In the genomic region with DNA sequence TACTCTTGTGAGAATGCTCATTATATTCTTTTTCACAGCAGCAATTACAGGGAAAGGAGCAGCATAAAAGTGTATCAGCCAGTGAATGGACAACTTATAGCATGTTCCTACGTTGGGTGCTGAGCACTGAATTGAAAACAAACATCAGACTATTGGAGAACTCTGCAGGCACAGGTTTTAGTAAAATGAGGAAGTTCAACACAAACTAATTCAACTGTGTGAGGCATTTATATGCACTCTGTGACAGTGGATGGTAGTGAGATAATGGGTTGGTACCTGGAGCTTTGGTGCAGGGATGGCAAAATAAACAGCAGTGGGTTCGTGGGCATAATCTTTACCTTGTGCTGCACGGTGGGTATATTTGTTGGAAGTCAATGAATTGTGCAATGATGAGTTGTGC, we compare ENCODE assay signal across 25 mouse cellular contexts.
DNase-seq lines count a peak whose midpoint lies in the region; ATAC-seq and TF ChIP-seq lines count a peak whose summit lies in the region.
"Had no signal": no experiment of that assay in that cellular context is flagged by ENCODE, and none has a peak within 500 bp of the region (broad histone marks: within the 10 kb centered on the region; RNA-seq: fewer than 3 reads in every experiment).

No protein-coding gene starts in this region.

- peak; percentile 34; the same call in 1 of the 2 replicates for ATAC-seq in granulocyte monocyte progenitor cell, adult 5-6 weeks (replicated peaks; ENCODE audit: poor library complexity, severe bottlenecking)
- peak; percentile 50 for ATAC-seq in megakaryocyte, adult 5-6 weeks (ENCODE audit: poor library complexity, severe bottlenecking)
- ATAC-seq: CD4-positive, CD25-positive, alpha-beta regulatory T cell, adult 4 months; forebrain, embryonic 14.5 days; forebrain, embryonic 16.5 days had no signal

- TF ChIP-seq RAD21 in MEL (IDR thresholded peaks at IDR 0.05; ENCODE audit: low read depth, low read length) = no peak

- H3K27ac ChIP-seq in MEL (ENCODE audit: control insufficient read depth, low read depth, low read length) = no peak overlapping the region
- H3K27ac ChIP-seq: embryonic facial prominence, embryonic 13.5 days; embryonic facial prominence, embryonic 15.5 days; forebrain, embryonic 10.5 days; forebrain, embryonic 12.5 days had no signal

- H3K27me3 ChIP-seq in MEL (ENCODE audit: control insufficient read depth in 1 of 2, insufficient read depth in 2 of 2, low read length in 2 of 2) = no peaks in the 10 kb centered on the region
- H3K27me3 ChIP-seq: CH12.LX; embryonic facial prominence, embryonic 13.5 days; embryonic facial prominence, embryonic 15.5 days; forebrain, embryonic 12.5 days had no signal

- H3K9ac ChIP-seq in MEL (ENCODE audit: control insufficient read depth, low read depth, low read length, poor library complexity, severe bottlenecking) = no peak overlapping the region
- H3K9ac ChIP-seq: embryonic facial prominence, embryonic 13.5 days; embryonic facial prominence, embryonic 15.5 days; forebrain, embryonic 12.5 days had no signal

- no peaks in the 10 kb centered on the region for H3K9me3 ChIP-seq in MEL (replicated peaks; ENCODE audit: insufficient read depth, low read length)
- H3K9me3 ChIP-seq: embryonic facial prominence, embryonic 13.5 days; embryonic facial prominence, embryonic 15.5 days; forebrain, embryonic 12.5 days; G1E had no signal

- DNase-seq in MEL (ENCODE audit: low read depth, low spot score) (peak; percentile 3), liver (no peak)
- DNase-seq in kidney, adult 18-20 months = no peak
- DNase-seq in cerebellum, adult 9-11 months = no peak
- DNase-seq: adrenal gland, adult 8-10 months; adrenal gland, postnatal 14 days; adrenal gland, postnatal 36 days; B cell, adult 2 months; cerebellum, adult 11-12 months; cerebellum, adult 2 months; cerebellum, adult 9-10 months; cerebellum, postnatal 25 days; embryo, embryonic 11 days had no signal

- TF ChIP-seq CTCF in MEL (IDR thresholded peaks at IDR 0.05 in 2 of 3, conservative IDR thresholded peaks at IDR 0.05 in 1 of 3; ENCODE audit: control insufficient read depth in 1 of 3, insufficient read depth in 1 of 3, low read depth in 2 of 3, low read length in 3 of 3, poor library complexity in 1 of 3, severe bottlenecking in 1 of 3) = no peak

- H3K4me3 ChIP-seq in MEL (ENCODE audit: control insufficient read depth in 1 of 2, insufficient read depth in 1 of 2, low read depth in 2 of 2, low read length in 2 of 2) = no peak overlapping the region
- H3K4me3 ChIP-seq: embryonic facial prominence, embryonic 13.5 days; embryonic facial prominence, embryonic 15.5 days; erythroblast, embryonic 14.5 days; forebrain, embryonic 10.5 days; forebrain, embryonic 12.5 days had no signal

- no peak for TF ChIP-seq EP300 in MEL (IDR thresholded peaks at IDR 0.05; ENCODE audit: low read depth in 1 of 2, low read length in 2 of 2)

- TF ChIP-seq POLR2A in MEL (IDR thresholded peaks at IDR 0.05; ENCODE audit: control insufficient read depth in 1 of 2, insufficient read depth in 1 of 2, low read depth in 1 of 2, low read length in 2 of 2, poor library complexity in 1 of 2) = no peak

- no peaks in the 10 kb centered on the region for H3K36me3 ChIP-seq in MEL (ENCODE audit: control insufficient read depth in 1 of 2, insufficient read depth in 2 of 2, low read length in 2 of 2)
- H3K36me3 ChIP-seq: embryonic facial prominence, embryonic 13.5 days; embryonic facial prominence, embryonic 15.5 days; forebrain, embryonic 10.5 days; forebrain, embryonic 12.5 days; G1E had no signal

- H3K4me1 ChIP-seq in MEL (ENCODE audit: control insufficient read depth in 1 of 2, insufficient read depth in 2 of 2, low read length in 2 of 2) = no peaks in the 10 kb centered on the region
- H3K4me1 ChIP-seq: embryonic facial prominence, embryonic 13.5 days; embryonic facial prominence, embryonic 15.5 days; forebrain, embryonic 10.5 days; forebrain, embryonic 12.5 days had no signal

- no peaks in the 10 kb centered on the region for H3K79me2 ChIP-seq in MEL (ENCODE audit: control insufficient read depth, insufficient read depth, low read length, poor library complexity)

TF ChIP-seq in MEL, 35 proteins besides CTCF, POLR2A, EP300 and RAD21:
- TF ChIP-seq RCOR1 (IDR thresholded peaks at IDR 0.05; ENCODE audit: low read depth, low read length) (no peak), MAX (IDR thresholded peaks at IDR 0.05; ENCODE audit: low read length) (no peak), NRF1 (IDR thresholded peaks at IDR 0.05; ENCODE audit: insufficient read depth, low read depth, low read length, poor library complexity, severe bottlenecking) (no peak), TAL1 (IDR thresholded peaks at IDR 0.05; ENCODE audit: low read length) (no peak), BHLHE40 (IDR thresholded peaks at IDR 0.05; ENCODE audit: borderline replicate concordance, low read depth, low read length) (no peak), CHD1 (IDR thresholded peaks at IDR 0.05; ENCODE audit: low read depth, low read length) (no peak), USF2 (IDR thresholded peaks at IDR 0.05; ENCODE audit: borderline replicate concordance in 1 of 2, insufficient read depth in 1 of 2, low read depth in 1 of 2, low read length in 2 of 2) (no peak), ZMIZ1 (IDR thresholded peaks at IDR 0.05; ENCODE audit: low read depth, low read length) (no peak), MAFK (IDR thresholded peaks at IDR 0.05; ENCODE audit: borderline replicate concordance, low read depth, low read length) (no peak), POLR2AphosphoS2 (IDR thresholded peaks at IDR 0.05; ENCODE audit: low read length) (no peak), MAZ (IDR thresholded peaks at IDR 0.05; ENCODE audit: low read depth, low read length) (no peak), ELF1 (IDR thresholded peaks at IDR 0.05; ENCODE audit: low read depth, low read length) (no peak), GATA1 (IDR thresholded peaks at IDR 0.05; ENCODE audit: low read depth, low read length) (no peak)
